Mouse (Mus musculus) midbrain, postnatal 0 days (tissue): ENCODE data around the gene Prpsap1. TPM values are rescaled to one million over a fixed set of nuclear protein-coding genes. Genes with fewer than 3 reads are reported as not detected.
A peak's percentile ranks its signal among the peaks of the same experiment; 100 is the strongest.

ENCODE experiments used
- ATAC-seq: fragments of 200-750 bp; cut with Nextera tagmentation; 2 replicates; pipeline ENCODE4 v1.8.0; 2017; ENCODE audit warnings: moderate number of reproducible peaks, mild to moderate bottlenecking, moderate TSS enrichment, moderate library complexity; ENCODE audit not compliant: low FRiP score
- DNase-seq: peaks from one replicate; pipeline ENCODE4 v3.0.0-alpha.2; 2015; ENCODE audit warnings: low spot score
- H3K27ac ChIP-seq: fragments of 300-500 bp; sonication (generic); 2 replicates; pipeline ENCODE4 v1.5.1; 2014; ENCODE audit warnings: low read depth, mild to moderate bottlenecking, low read length, mixed read lengths
- H3K27me3 ChIP-seq: fragments of 300-500 bp; sonication (generic); 2 replicates; pipeline ENCODE4 v1.6.1; 2014; ENCODE audit warnings: low read length, control low read depth, mixed read lengths; ENCODE audit not compliant: insufficient read depth
- H3K36me3 ChIP-seq: fragments of 300-500 bp; sonication (generic); 2 replicates; pipeline ENCODE4 v1.6.1; 2014; ENCODE audit warnings: low read length, control low read depth, mixed read lengths; ENCODE audit not compliant: insufficient read depth
- H3K4me1 ChIP-seq: fragments of 300-500 bp; sonication (generic); 2 replicates; pipeline ENCODE4 v1.6.1; 2014; ENCODE audit warnings: mild to moderate bottlenecking, control low read depth, antibody characterized with exemption, low read length, mixed read lengths; ENCODE audit not compliant: insufficient read depth
- H3K4me2 ChIP-seq: fragments of 300-500 bp; sonication (generic); 2 replicates; pipeline ENCODE4 v1.6.1; 2014; ENCODE audit warnings: low read depth, mild to moderate bottlenecking, low read length, mixed read lengths; ENCODE audit not compliant: poor library complexity, severe bottlenecking
- H3K4me3 ChIP-seq: fragments of 300-500 bp; sonication (generic); 2 replicates; pipeline ENCODE4 v1.5.1; 2014; ENCODE audit warnings: low read depth, mild to moderate bottlenecking, low read length, moderate library complexity
- H3K9ac ChIP-seq: fragments of 300-500 bp; sonication (generic); replicated peaks from 2 replicates; pipeline ENCODE4 v1.6.1; 2014; ENCODE audit warnings: mild to moderate bottlenecking, low read length, moderate library complexity, mixed read lengths; ENCODE audit not compliant: poor library complexity, severe bottlenecking
- H3K9me3 ChIP-seq: fragments of 300-500 bp; sonication (generic); 2 replicates; pipeline ENCODE4 v1.6.1; 2016; ENCODE audit warnings: low read length, control low read depth
- CTCF ChIP-seq: IDR thresholded peaks from 2 replicates; pipeline ENCODE4 v1.5.1; 2016; ENCODE audit warnings: antibody characterized with exemption, mild to moderate bottlenecking
- WGBS: fragments of 180-500 bp; shearing (Covaris S2); extraction: QIAGEN DNeasy Blood & Tissue Kit; methylation state at CpG from one replicate; pipeline ENCODE4 v1.1.7; 2014; 5-methylcytosine and 5-hydroxymethylcytosine counted together
- polyA plus RNA-seq: library from polyadenylated mRNA; unstranded; fragments of >200 nt; fragmentation: Nextera tagmentation; extraction: Ambion mirVana; gene quantifications from 2 replicates; pipeline ENCODE4 v1.2.1, GENCODE M21; 2015
- total RNA-seq: library from RNA; depleted of rRNA; stranded (reverse); fragments of >200 nt; gene quantifications from 2 replicates; pipeline ENCODE4 v1.2.3, GENCODE M21; 2014

Prpsap1 gene
- total and polyA plus RNA-seq, 2 experiments from 2014 or later, result 110 to 157 TPM

DNA sequence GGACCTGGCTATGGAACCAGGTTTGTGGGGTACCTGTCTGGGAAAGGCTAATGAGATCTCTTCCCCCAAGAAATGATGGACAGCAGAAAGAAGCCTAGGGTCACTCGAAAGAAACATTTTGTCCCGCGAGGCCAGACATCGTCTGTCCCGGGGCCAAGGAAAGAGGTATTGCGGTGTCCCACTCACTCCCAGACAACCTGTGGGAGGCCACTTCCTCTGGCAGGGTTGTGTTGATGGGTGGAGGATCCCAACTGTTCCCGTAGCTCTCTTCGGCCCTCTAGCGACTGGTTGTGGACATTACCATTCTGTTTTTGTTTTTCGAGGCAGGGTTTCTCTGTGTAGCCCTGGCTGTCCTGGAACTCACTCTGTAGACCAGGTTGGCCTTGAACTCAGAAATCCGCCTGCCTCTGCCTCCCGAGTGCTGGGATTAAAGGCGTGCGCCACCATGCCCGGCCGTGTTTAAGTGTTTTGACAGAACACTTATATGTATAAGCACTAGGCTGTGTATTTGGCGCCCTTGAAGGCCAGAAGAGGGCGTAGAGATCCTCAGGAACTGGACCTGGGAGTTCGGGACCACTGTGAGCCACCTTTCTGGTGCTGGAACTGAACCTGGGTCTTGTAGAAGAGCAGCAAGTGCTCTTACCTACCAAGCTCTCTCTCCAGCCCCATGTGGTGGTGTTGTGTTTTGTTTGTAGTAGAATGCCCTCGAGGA, 40.3 kb upstream of the Prpsap1 start:
- H3K4me2 ChIP-seq, result peak overlapping the region; percentile 84
- WGBS, result 20% methylated on average over 20 of the region's 20 CpGs
- ATAC-seq (no peak), DNase-seq (peak; percentile 79)
- H3K9me3 ChIP-seq, result no peaks in the 10 kb centered on the region
- H3K4me1 ChIP-seq, result peaks cover 13% of the 10 kb centered on the region
- no peak overlapping the region for H3K9ac ChIP-seq
- peaks cover 23% of the 10 kb centered on the region for H3K36me3 ChIP-seq
- no peak overlapping the region for H3K27ac ChIP-seq
- peak overlapping the region; percentile 39 for H3K4me3 ChIP-seq
- peak; percentile 81 for TF ChIP-seq CTCF
- peaks cover 27% of the 10 kb centered on the region for H3K27me3 ChIP-seq

DNA sequence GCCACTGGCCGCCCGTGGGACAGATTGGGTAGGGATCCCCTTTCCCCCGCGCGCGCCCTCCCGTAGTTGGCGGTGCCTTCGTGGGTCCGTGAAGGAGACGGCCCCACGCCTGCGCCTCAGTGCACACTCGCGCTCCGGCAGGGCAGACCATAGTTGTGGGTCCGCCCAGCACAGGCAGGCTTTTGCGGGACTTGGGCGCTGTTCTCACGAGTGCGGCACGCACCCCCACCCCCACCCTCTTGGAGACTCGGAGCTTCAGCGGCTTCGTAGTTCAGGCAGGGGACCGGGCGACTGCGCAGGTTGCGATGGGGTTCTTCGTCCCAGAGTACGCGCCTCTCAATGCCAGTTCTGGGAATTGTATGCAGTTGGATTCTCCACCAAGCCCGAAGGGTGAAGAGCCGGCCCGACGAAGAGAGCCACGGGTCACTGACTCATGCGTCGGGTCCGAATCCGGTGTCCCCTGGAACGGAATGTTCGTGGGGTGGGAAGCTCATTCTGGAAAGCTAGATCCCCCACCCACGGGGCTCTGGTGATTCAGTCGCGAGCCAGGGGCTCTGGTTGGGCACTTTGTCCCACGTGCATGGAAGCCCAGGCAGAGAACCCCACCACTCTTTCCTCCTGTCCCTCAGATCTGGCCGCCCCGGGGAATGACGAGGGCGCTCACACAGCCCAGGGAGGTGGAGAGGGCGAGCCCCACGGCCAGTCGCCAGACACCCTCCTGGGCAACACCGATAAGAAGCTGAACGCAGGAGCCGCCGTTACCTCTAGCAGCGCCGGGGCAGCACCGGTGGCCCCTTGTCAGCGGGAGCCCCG, 39.5 kb upstream of the Prpsap1 start:
- Histone ChIP-seq H3K9me3 (no peaks in the 10 kb centered on the region), H3K27ac (no peak overlapping the region), H3K27me3 (peaks cover 27% of the 10 kb centered on the region), H3K4me3 (peak overlapping the region; percentile 39), H3K4me2 (peak overlapping the region; percentile 84), H3K36me3 (peaks cover 15% of the 10 kb centered on the region), H3K9ac (0 out of 2 replicates have a peak overlapping the region, but pooled peaks have one; percentile 39), H3K4me1 (peaks cover 13% of the 10 kb centered on the region)
- WGBS, result under 1% methylated on average over 52 of the region's 63 CpGs
- ATAC-seq (no peak), DNase-seq (no peak)
- TF ChIP-seq CTCF, result no peak

DNA sequence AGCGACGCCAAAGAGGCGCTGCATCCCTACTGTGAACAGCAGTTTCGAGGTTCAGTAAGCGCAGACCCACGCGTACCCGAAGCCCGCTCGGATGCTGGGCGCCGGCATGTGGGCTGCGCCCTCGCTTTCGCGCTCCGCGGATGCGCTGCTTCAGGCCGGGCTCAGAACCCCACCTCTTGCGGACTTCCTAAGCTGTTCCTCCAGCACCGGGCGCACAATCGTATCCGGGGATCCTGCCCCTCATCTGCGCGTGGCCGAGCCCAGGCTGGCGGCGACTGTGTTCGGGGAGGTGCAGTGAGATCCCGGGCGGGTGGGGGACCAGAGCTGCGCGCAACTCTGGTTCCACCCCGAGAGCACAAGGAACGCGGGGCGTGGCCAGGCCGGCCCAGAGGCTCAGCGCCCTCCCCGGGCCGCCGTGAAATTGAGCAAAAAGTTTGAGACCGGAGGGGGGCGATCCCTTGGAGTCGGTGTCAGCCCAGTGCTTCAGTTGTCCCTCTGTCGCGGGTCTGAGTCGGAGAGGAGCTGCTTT, 38.9 kb upstream of the Prpsap1 start:
- Histone ChIP-seq H3K4me1 (peaks cover 13% of the 10 kb centered on the region), H3K9me3 (no peaks in the 10 kb centered on the region), H3K9ac (0 out of 2 replicates have a peak overlapping the region, but pooled peaks have one; percentile 39), H3K27ac (no peak overlapping the region), H3K36me3 (peaks cover 9% of the 10 kb centered on the region), H3K27me3 (peaks cover 27% of the 10 kb centered on the region), H3K4me2 (peak overlapping the region; percentile 84), H3K4me3 (peak overlapping the region; percentile 39)
- TF ChIP-seq CTCF, result no peak
- no peak for DNase-seq
- 1% methylated on average over 47 of the region's 50 CpGs for WGBS
- no peak for ATAC-seq

DNA sequence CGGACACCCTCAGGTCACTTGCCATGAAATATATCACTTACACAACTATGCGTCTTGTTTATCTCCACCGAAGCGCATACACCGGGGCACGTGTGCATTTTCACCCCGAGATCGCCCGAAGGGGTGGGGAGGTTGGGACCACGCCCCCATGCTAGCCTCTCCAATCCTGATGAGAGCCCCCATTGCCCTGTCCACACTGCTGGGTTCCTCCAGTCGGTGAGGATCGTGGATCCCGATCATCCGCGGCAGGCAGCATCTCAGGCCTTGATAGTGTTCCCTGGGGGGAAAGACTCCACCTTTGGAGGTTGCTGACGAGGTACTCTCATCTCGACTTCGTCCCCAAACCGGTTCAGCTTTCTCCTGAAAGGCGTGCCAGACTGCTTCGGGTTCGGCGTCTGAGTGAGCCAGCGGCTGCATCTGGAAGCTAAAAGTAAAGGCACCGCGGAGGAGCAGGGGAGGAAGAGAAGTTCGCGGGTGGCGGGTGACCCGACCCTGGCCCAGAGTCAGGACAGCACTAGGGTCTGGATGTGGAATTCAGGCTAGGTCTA, 38.3 kb upstream of the Prpsap1 start:
- Histone ChIP-seq H3K4me2 (peak overlapping the region; percentile 84), H3K4me3 (peak overlapping the region; percentile 39), H3K9ac (0 out of 2 replicates have a peak overlapping the region, but pooled peaks have one; percentile 8), H3K36me3 (peaks cover 7% of the 10 kb centered on the region), H3K27me3 (peaks cover 27% of the 10 kb centered on the region), H3K9me3 (no peaks in the 10 kb centered on the region), H3K4me1 (peaks cover 13% of the 10 kb centered on the region), H3K27ac (no peak overlapping the region)
- TF ChIP-seq CTCF, result no peak
- ATAC-seq (no peak), DNase-seq (no peak)
- WGBS, result under 1% methylated on average over 30 of the region's 30 CpGs

DNA sequence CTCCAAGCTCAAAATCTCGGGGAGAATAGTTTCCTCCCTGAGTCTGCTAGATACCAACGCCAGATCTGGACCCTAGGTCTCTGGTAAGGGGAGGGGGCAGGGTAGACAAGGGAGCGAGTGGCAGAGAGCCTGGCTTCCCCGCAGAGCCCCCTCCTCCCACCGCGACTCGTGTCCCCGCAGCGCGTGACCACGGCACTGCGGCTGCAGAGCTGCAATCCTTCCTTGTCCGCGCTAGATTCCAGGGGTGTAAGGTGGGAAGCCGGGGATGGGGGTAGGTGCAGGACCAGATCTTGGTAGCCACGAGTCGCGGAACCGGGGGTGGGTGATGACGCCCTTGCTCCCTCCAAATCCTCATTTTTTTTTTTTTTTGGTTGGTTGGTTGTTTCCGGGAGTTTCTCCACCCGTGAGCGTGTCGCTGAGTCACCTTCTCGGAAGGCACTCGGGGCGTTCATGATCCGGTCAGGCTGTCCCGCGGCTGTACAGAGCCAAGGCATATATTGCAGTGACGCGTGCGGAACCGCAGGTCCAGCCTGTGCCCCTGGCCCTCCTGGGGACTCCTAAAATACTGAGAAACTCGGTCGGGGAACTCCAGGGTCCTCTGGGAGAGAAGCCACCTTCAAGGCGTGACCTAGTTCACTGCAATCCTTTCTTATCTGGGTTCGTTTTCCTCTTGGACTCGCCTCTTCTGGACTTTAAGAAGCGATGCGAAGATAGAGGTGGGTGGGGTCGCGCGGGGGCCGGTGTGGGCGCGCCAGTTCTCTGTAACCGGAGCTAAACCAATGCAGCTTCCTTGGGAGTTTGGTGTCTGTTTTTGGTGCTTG, 37.6 kb upstream of the Prpsap1 start:
- ATAC-seq (no peak), DNase-seq (no peak)
- Histone ChIP-seq H3K9ac (peak overlapping the region; percentile 14), H3K36me3 (no peaks in the 10 kb centered on the region), H3K27me3 (peaks cover 27% of the 10 kb centered on the region), H3K9me3 (no peaks in the 10 kb centered on the region), H3K4me2 (peak overlapping the region; percentile 84), H3K4me1 (peaks cover 13% of the 10 kb centered on the region), H3K27ac (no peak overlapping the region), H3K4me3 (peak overlapping the region; percentile 39)
- WGBS, result under 1% methylated on average over 48 of the region's 48 CpGs
- TF ChIP-seq CTCF, result no peak
